Mouse (Mus musculus) R1 (cell line): ENCODE data around the gene Zfp384.

ENCODE experiments used
- DNase-seq: peaks from one replicate; pipeline ENCODE4 v3.0.0-alpha.2; 2018; ENCODE audit warnings: low read depth, low spot score

Zfp384 gene

DNA sequence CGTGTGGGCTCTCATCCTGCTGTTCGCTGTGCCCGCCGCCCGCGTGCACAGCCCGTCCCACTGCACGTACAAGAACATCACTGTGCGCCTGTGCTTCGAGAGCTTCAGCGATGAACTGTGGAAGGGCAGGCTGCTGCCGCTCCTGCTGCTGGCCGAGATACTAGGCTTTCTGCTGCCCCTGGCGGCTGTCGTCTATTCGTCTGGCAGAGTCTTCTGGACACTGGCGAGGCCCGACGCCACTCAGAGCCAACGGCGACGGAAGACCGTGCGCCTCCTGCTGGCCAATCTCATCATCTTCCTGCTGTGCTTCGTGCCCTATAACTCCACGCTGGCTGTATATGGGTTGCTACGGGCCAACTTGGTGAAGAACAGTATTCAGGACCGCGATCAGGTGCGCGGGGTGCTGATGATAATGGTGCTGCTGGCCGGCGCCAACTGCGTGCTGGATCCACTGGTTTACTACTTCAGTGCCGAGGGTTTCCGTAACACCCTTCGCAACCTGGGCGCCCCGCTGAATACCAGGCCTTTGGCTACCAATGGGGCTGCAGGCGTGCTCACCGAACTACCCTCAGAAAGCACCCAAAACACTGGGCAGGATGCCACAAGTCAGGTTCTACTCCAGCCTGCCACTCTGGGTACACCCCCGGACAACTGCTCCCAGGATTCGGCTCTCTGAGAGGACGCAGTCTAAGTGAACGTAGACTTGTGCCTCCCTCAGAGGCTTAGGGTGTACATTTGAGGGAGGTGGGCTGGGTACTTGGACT is 73.0 kb downstream of the Zfp384 start:
- peak; percentile 97 for DNase-seq

DNA sequence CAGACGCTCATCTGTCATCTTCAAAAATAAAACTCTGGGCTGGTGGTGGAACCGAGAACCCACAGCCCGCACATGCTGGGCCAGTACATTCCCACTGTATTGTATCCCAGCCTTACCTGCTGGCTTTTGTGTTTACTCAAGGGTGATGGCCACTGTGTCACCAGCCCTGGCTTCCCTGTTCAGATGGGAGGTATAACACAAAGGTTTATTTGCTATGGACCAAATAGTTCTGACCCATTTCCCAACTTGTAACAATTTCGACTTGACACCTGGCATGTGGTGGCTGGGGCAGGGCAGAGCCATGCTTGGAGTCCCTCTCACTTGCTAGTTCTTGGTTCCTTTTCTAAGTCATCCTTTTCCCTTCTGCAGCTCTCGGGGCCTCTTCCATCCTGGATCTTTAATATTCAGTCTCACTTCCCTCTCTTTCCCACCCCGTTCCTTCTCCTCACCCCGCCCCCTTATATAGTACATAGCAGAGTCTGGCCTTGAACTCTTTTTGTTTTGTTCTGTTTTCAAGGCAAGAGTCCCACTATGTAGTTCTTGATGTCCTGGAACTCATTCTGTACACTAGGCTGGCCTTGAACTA is 73.9 kb downstream of the Zfp384 start:
- DNase-seq = no peak

DNA sequence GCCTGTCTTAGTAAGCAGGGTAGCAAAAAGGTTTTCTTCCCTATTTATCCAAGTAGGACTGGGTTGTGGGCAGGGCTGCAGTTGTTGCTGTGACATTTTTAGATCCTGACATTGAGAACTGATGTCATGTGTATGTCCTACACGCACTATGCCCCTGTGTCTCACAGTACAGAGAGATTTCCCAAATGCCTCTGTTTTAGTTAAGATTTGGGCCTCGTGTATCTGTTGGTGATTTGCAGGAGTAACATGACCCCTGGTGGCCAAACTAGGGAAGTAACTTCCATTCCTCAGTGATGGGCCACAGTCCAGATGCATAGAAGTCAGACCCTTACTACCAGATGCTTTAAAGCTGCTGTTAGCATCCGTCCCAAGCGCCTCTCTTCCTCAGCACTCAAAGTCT is 75.5 kb downstream of the Zfp384 start:
- DNase-seq = peak; percentile 84
